Mouse (Mus musculus) G1E (cell line): Measurements from ENCODE around the gene Ppp1r1b.

ENCODE experiments used
- CTCF ChIP-seq: IDR thresholded peaks from 2 replicates; pipeline ENCODE4 v1.5.1; 2012; ENCODE audit warnings: low read depth, low read length, inconsistent platforms, mixed read lengths
- TAL1 ChIP-seq: conservative IDR thresholded peaks from 2 replicates; pipeline ENCODE4 v1.6.1; 2012; ENCODE audit warnings: low read depth, low read length, inconsistent platforms, mixed read lengths

- no peak for TF ChIP-seq CTCF
- TF ChIP-seq TAL1: no peak
Observed at GRCm38 (mm10) chr11:98341174-98341573, 7.0 kb upstream of the Ppp1r1b start.
